Mouse (Mus musculus) hindlimb bud, embryonic 11.5 days (tissue): ENCODE results near the gene Eri2.
"Not testable (repeated sequence)": the region's sequence is repeated elsewhere in the genome, so short reads cannot be mapped to it uniquely, and the experiment has no call there.

Source experiments
- DNase-seq: peaks from one replicate; pipeline ENCODE4 v3.0.0-alpha.2; 2012; ENCODE audit warnings: low read depth, low spot score; ENCODE audit errors: extremely low spot score

The Eri2 gene

GRCm38 (mm10) chr7:119745869-119746268 lies 48.0 kb downstream of the Eri2 start:
- DNase-seq = no peak

- no peak for DNase-seq
Measured at GRCm38 (mm10) chr7:119744321-119744720, 49.5 kb downstream of the Eri2 start.

- not testable (repeated sequence) for DNase-seq
Measured at GRCm38 (mm10) chr7:119739798-119740468, 53.9 kb downstream of the Eri2 start.

- DNase-seq = no peak
Measured at GRCm38 (mm10) chr7:119738877-119739276, 55.0 kb downstream of the Eri2 start.

- DNase-seq = not testable (repeated sequence)
Measured at GRCm38 (mm10) chr7:119731262-119731661, 62.6 kb downstream of the Eri2 start.

GRCm38 (mm10) chr7:119727621-119728020 lies 66.2 kb downstream of the Eri2 start:
- no peak for DNase-seq

- DNase-seq = no peak
Measured at GRCm38 (mm10) chr7:119720947-119721310, 72.9 kb downstream of the Eri2 start.

- DNase-seq = peak; percentile 86
Measured at GRCm38 (mm10) chr7:119720253-119720946, 73.5 kb downstream of the Eri2 start, which contains the start of gene Thumpd1. Thumpd1 (minus strand) TSS chr7:119720798.
